Mouse (Mus musculus) lung, adult 2 months (tissue): ENCODE measurements at regions not wholly inside any gene's neighbourhood (a gene's known extent, or its start where the extent isn't known, plus 50 kb on each side); places are given as distances from the start of the nearest gene placed in this dataset.

Source experiments
- CTCF ChIP-seq: fragments of 200-500 bp; IDR thresholded peaks from 2 replicates; pipeline ENCODE4 v1.5.1; 2011; ENCODE audit warnings: mild to moderate bottlenecking, low read length, control low read depth; ENCODE audit not compliant: insufficient read depth
- POLR2A ChIP-seq: fragments of 200-500 bp; IDR thresholded peaks from 2 replicates; pipeline ENCODE4 v1.6.1; 2011; ENCODE audit warnings: low read depth, mild to moderate bottlenecking, control low read depth, low read length, borderline replicate concordance; ENCODE audit errors: extremely low read depth

- no peak for TF ChIP-seq CTCF
- TF ChIP-seq POLR2A = no peak
These were observed 145.9 kb downstream of the Ndfip2 start for GRCm38 (mm10) chr14:105404241-105404640.
